Mouse (Mus musculus): Measurements from ENCODE around the gene C330007P06Rik. TPM values are rescaled to one million over a fixed set of nuclear protein-coding genes. Genes with fewer than 3 reads are reported as not detected.
A peak's percentile ranks its signal among the peaks of the same experiment; 100 is the strongest.

Gene C330007P06Rik
- polyA plus RNA-seq, 1 experiment from 2014 or later = 30.7 TPM

DNA sequence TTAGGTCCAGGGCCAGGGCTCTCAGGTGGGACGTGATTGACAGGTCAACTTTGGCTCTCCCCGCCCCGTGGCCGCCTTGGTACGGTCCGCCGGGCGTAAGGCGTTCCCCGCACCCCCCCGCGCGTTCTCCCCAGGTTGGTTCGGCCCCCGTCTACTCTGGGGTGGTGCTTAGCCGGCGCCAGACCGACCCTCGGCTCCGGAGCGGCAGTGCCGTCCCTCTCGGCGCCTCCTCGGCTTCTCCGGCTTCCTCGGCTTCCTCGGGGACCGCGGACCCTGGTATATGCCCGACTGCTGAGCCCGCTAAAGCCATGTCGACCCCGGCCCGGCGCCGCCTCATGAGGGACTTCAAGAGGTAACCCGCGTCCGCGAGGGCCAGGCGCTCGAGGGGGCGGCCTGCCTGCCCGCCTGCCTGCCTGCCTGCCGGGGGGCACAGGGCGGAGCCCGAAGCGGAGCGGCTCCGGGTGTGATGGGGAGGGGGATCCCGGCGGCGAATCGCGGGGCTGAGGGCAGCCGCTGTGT is 326 bp upstream of the C330007P06Rik start:
- Histone ChIP-seq H3K4me1 (0 out of 2 replicates have a peak, but pooled peaks cover 4% of the 10 kb centered on the region), H3K9me3 (no peaks in the 10 kb centered on the region), H3K9ac (peak overlapping the region; percentile 83), H3K36me3 (no peaks in the 10 kb centered on the region), H3K4me2 (replicated peaks) (peak overlapping the region; percentile 63), H3K27me3 (replicated peaks) (no peaks in the 10 kb centered on the region), H3K27ac (peak overlapping the region; percentile 50; the same call in 1 of the 2 replicates), H3K4me3 (peak overlapping the region; percentile 65)
- ATAC-seq (ENCODE audit: low FRiP score, low read depth) = peak; percentile 97
- 16% methylated on average over 57 of the region's 57 CpGs for WGBS

- Histone ChIP-seq H3K4me3 (no peak overlapping the region), H3K4me2 (replicated peaks) (no peak overlapping the region), H3K9ac (no peak overlapping the region), H3K4me1 (0 out of 2 replicates have a peak, but pooled peaks cover 2% of the 10 kb centered on the region), H3K27ac (no peak overlapping the region), H3K36me3 (no peaks in the 10 kb centered on the region), H3K27me3 (replicated peaks) (no peaks in the 10 kb centered on the region), H3K9me3 (no peaks in the 10 kb centered on the region)
- WGBS = 81% methylated on average over 3 of the region's 3 CpGs
- ATAC-seq (ENCODE audit: low FRiP score, low read depth) = no peak
Measured at GRCm38 (mm10) chrX:36870372-36870771, 3.5 kb downstream of the C330007P06Rik start.

DNA sequence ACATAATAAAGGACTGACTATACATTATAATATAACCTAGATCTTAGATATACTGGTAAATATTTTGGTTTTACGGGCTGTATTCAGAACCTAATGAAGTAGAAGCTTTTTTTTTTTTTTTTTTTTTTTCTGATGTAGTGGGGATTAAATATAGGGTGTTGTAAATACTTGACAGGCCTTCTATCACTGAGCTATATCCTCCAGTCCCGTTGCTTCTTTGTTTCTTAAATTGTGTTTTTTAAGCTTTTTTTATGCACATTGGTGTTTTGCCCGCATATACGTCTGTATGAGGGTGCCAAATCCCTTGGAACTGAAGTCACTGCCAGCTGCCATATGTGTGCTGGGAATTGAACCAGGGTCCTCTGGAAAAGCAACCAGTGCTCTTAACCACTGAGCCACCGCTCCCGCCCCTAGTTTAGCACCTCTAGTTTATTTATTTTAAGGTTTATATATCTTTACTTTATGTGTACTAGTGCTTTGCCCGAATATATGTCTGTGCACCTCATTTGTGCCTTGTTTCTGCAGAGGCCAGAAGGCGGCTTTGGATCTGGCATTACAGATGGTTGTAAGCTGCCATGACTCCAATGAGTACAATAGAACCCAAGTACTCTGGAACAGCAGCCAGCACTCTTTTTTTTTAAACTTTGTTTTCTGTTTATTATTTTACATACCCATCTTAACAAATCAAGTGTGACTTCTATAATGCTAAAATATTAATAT is 9.1 kb downstream of the C330007P06Rik start:
- 55% methylated on average over 8 of the region's 8 CpGs for WGBS
- H3K4me3 ChIP-seq = no peak overlapping the region; the same call in 1 of the 2 replicates
- H3K4me1 ChIP-seq = no peaks in the 10 kb centered on the region
- no peaks in the 10 kb centered on the region for H3K36me3 ChIP-seq
- H3K27ac ChIP-seq = no peak overlapping the region
- no peak overlapping the region for H3K9ac ChIP-seq
- H3K27me3 ChIP-seq (replicated peaks) = no peaks in the 10 kb centered on the region
- peak overlapping the region; percentile 35 for H3K4me2 ChIP-seq (replicated peaks)
- H3K9me3 ChIP-seq = no peaks in the 10 kb centered on the region
- ATAC-seq (ENCODE audit: low FRiP score, low read depth) = peak; percentile 50; the same call in 1 of the 2 replicates

DNA sequence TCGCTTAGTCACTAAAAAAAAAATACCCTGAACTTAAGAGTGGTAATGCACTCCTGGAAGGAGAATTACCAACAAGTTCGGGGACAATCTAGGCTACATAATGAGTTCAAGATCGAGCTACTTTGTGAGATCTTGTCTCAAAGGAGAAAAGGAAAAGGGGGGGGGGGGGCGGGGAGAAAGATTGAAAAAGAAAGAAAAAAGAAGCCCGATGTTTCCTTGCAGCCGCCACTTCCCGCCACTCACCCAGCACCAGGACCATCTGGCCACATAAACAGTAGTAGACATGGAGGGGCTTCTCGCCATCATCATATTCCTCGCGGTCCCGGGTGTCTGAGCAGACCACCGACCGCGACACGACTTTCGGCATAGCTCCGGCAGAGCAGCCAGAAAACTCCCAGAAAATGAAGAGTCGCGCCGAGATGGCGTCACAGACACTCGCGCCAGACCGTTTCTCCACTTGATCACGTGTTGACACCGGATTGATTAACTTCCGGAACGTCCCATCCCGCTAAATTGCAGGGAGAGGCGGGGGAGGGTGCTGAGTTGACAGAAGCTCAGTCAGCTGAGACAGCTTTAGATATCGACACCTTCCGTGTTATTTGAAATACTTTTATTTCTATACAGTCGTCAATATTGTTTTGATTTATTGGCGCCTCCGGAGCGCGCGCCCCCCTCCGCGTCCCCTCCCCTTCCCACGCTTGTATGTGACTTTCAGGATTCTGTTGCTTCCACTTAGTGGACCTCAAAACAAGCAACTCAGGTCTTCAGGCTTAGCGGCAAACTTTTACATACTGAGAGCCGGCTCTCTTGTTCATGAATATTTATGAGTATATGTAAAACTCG is 9.9 kb downstream of the C330007P06Rik start:
- H3K4me3 ChIP-seq = peak overlapping the region; percentile 35
- H3K4me1 ChIP-seq = no peaks in the 10 kb centered on the region
- peak; percentile 91 for ATAC-seq (ENCODE audit: low FRiP score, low read depth)
- WGBS = 17% methylated on average over 43 of the region's 44 CpGs
- H3K27ac ChIP-seq = no peak overlapping the region
- 0 out of 2 replicates have a peak overlapping the region, but pooled peaks have one; percentile 26 for H3K9ac ChIP-seq
- H3K9me3 ChIP-seq = no peaks in the 10 kb centered on the region
- H3K27me3 ChIP-seq (replicated peaks) = no peaks in the 10 kb centered on the region
- peak overlapping the region; percentile 53 for H3K4me2 ChIP-seq (replicated peaks)
- no peaks in the 10 kb centered on the region for H3K36me3 ChIP-seq

GRCm38 (mm10) chrX:36852631-36853030 is 21.3 kb downstream of the C330007P06Rik start:
- WGBS = 85% methylated on average over 8 of the region's 8 CpGs
- no peak overlapping the region for H3K27ac ChIP-seq
- no peak overlapping the region for H3K9ac ChIP-seq
- H3K36me3 ChIP-seq = no peaks in the 10 kb centered on the region
- no peaks in the 10 kb centered on the region for H3K27me3 ChIP-seq (replicated peaks)
- no peaks in the 10 kb centered on the region for H3K9me3 ChIP-seq
- no peaks in the 10 kb centered on the region for H3K4me1 ChIP-seq
- H3K4me2 ChIP-seq (replicated peaks) = no peak overlapping the region
- no peak for ATAC-seq (ENCODE audit: low FRiP score, low read depth)
- no peak overlapping the region for H3K4me3 ChIP-seq

- Histone ChIP-seq H3K4me3 (no peak overlapping the region), H3K9ac (no peak overlapping the region), H3K4me2 (replicated peaks) (no peak overlapping the region), H3K27me3 (replicated peaks) (no peaks in the 10 kb centered on the region), H3K4me1 (no peaks in the 10 kb centered on the region), H3K27ac (no peak overlapping the region), H3K9me3 (no peaks in the 10 kb centered on the region), H3K36me3 (no peaks in the 10 kb centered on the region)
- no peak for ATAC-seq (ENCODE audit: low FRiP score, low read depth)
- 72% methylated on average over 1 of the region's 1 CpGs for WGBS
Measured at GRCm38 (mm10) chrX:36847152-36847551, 26.8 kb downstream of the C330007P06Rik start.

DNA sequence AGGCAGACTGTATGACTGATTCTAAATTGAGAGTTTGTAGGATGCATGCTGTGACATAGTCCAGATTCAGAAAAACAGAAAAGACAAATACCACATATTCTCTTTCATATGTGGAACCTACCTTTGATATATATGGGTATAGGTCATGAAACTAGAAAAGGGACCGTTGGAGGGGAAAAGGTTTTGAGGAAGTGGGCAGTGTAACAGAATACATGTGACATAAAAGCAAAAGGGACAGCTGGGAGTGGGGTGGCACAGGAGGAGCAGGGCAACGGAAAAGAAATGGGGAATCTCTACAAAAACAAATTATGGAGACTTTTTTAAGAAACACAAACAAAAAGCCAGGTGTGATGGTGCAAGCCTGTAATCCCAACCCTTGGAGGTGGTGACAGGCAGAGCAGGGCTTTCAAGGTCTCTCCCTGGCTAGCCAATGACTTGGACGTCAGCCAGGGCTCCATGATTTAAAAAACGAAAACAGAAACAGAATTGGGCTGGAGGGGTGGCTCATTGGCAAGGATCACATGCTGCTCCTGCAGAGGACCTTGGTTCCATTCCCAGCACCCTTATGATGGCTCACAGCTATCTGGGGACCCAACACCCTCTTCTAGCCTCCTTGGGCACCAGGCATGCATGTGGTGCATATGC is 30.4 kb downstream of the C330007P06Rik start:
- no peak for ATAC-seq (ENCODE audit: low FRiP score, low read depth)
- no peak overlapping the region for H3K4me2 ChIP-seq (replicated peaks)
- no peaks in the 10 kb centered on the region for H3K27me3 ChIP-seq (replicated peaks)
- H3K4me3 ChIP-seq = no peak overlapping the region
- no peak overlapping the region for H3K9ac ChIP-seq
- no peak overlapping the region for H3K27ac ChIP-seq
- WGBS = 81% methylated on average over 4 of the region's 4 CpGs
- no peaks in the 10 kb centered on the region for H3K4me1 ChIP-seq
- no peaks in the 10 kb centered on the region for H3K9me3 ChIP-seq
- no peaks in the 10 kb centered on the region for H3K36me3 ChIP-seq

- Histone ChIP-seq H3K36me3 (no peaks in the 10 kb centered on the region), H3K27ac (no peak overlapping the region), H3K4me1 (no peaks in the 10 kb centered on the region), H3K27me3 (replicated peaks) (no peaks in the 10 kb centered on the region), H3K9ac (no peak overlapping the region), H3K4me2 (replicated peaks) (no peak overlapping the region), H3K4me3 (no peak overlapping the region), H3K9me3 (no peaks in the 10 kb centered on the region)
- no peak for ATAC-seq (ENCODE audit: low FRiP score, low read depth)
- WGBS = 90% methylated on average over 6 of the region's 6 CpGs
Measured at GRCm38 (mm10) chrX:36841698-36842097, 32.2 kb downstream of the C330007P06Rik start.

GRCm38 (mm10) chrX:36839391-36839790 is 34.5 kb downstream of the C330007P06Rik start:
- Histone ChIP-seq H3K27me3 (replicated peaks) (no peaks in the 10 kb centered on the region), H3K4me2 (replicated peaks) (no peak overlapping the region), H3K4me3 (no peak overlapping the region), H3K27ac (no peak overlapping the region), H3K36me3 (no peaks in the 10 kb centered on the region), H3K9ac (no peak overlapping the region), H3K9me3 (no peaks in the 10 kb centered on the region), H3K4me1 (no peaks in the 10 kb centered on the region)
- no peak for ATAC-seq (ENCODE audit: low FRiP score, low read depth)
- WGBS = 81% methylated on average over 7 of the region's 7 CpGs

GRCm38 (mm10) chrX:36837069-36837676 is 36.7 kb downstream of the C330007P06Rik start:
- Histone ChIP-seq H3K9me3 (no peaks in the 10 kb centered on the region), H3K27me3 (replicated peaks) (no peaks in the 10 kb centered on the region), H3K4me1 (no peaks in the 10 kb centered on the region), H3K27ac (no peak overlapping the region), H3K9ac (no peak overlapping the region), H3K4me2 (replicated peaks) (no peak overlapping the region), H3K4me3 (no peak overlapping the region), H3K36me3 (no peaks in the 10 kb centered on the region)
- WGBS = 62% methylated on average over 6 of the region's 6 CpGs
- no peak for ATAC-seq (ENCODE audit: low FRiP score, low read depth)

DNA sequence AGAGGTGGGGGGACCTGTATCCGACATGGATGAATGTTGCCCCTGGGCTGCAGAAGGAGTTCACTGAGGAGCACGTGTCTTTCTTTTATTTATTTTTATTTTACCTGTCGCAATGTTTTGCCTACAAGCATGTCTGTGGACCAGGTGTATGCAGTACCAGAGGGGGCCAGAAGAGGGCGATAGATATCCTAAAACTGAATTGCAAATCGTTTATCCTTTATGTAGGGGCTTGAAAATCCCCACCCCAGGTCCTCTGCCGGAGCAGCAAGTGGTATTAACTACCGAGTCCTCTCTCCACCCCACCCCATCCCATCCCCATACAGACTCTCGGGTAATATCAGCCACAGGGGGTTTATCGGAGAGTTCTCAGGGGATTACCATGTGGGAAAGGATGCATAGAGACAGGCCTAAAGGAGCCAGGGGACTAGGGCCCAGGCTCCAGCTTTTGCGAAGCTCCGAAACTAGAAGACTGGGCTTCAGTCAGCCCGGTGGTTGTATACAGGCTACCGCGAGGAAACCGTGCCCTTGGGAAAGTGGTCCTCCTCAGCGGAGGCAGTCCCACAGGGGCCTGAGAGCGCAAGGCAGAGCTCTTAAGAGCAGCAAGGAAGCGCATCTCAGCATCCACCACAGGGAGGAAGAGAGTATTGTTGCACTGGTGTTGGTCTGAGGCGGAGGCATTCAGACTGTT is 40.4 kb downstream of the C330007P06Rik start:
- Histone ChIP-seq H3K27ac (no peak overlapping the region), H3K9me3 (no peaks in the 10 kb centered on the region), H3K4me1 (no peaks in the 10 kb centered on the region), H3K9ac (peak overlapping the region; percentile 17; the same call in 1 of the 2 replicates), H3K27me3 (replicated peaks) (no peaks in the 10 kb centered on the region), H3K4me2 (replicated peaks) (peak overlapping the region; percentile 48), H3K36me3 (no peaks in the 10 kb centered on the region), H3K4me3 (no peak overlapping the region)
- ATAC-seq (ENCODE audit: low FRiP score, low read depth) = peak; percentile 71
- WGBS = 24% methylated on average over 19 of the region's 19 CpGs
